Mouse (Mus musculus) MEL-GATA-1-ER (cell line): ENCODE data around the gene Bhlhe41.

ENCODE experiments used
- DNase-seq: peaks from one replicate; pipeline ENCODE4 v3.0.0-alpha.2; 2012; ENCODE audit warnings: low read depth; ENCODE audit errors: extremely low read depth

Gene Bhlhe41

DNA sequence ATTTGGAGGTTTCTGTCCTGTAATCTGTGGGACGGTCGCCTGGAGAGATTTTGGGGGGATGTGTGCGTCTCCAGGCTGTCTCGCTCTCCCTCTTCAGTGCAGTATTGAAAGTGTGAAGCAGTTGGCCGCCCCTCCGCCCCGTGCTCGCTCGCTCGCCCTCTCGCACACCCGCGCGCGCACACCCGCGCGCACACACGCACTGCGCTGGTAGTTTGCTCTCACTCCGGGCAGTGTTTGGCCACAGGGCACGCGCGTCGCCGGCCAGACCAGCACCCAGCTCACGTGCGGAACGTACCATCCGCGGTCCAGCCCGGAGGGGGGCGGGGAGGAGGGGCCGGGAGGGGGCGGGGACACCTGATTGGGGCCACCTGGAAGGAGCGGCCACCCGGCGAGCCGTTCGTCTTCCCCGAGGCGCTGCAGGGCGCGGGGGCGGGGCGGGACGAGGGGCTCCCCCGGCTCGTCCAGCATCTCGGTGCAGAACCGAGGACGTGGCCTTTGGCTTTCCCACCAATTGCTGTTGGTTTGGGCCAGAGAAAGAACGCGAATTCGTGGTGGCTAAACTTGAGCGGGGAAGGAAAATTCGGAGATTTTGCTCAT is at the start of gene Bhlhe41:
TSS of gene Bhlhe41 (minus strand) at position 270 of the 597 bp plus-strand sequence.
- no peak for DNase-seq

DNA sequence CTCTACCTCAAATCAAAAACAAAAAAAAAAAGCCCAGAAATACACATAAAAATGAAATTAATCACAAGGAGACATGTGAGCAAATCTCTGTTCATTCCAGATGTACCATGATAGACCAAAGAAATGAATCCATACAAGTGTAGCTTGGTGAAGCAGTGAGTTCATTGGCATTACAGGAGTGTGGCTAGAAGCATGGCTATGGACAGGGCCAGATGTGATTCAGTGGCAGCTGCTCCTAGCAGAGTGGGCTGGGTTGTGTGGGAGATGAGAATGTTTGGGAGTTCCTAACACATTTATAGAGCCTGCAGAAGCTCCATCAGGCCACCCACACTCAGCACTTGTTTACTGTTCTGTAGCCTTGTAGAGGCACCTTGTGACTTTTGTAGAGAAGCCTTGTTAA is 46.9 kb upstream of the Bhlhe41 start:
- DNase-seq, result no peak

DNA sequence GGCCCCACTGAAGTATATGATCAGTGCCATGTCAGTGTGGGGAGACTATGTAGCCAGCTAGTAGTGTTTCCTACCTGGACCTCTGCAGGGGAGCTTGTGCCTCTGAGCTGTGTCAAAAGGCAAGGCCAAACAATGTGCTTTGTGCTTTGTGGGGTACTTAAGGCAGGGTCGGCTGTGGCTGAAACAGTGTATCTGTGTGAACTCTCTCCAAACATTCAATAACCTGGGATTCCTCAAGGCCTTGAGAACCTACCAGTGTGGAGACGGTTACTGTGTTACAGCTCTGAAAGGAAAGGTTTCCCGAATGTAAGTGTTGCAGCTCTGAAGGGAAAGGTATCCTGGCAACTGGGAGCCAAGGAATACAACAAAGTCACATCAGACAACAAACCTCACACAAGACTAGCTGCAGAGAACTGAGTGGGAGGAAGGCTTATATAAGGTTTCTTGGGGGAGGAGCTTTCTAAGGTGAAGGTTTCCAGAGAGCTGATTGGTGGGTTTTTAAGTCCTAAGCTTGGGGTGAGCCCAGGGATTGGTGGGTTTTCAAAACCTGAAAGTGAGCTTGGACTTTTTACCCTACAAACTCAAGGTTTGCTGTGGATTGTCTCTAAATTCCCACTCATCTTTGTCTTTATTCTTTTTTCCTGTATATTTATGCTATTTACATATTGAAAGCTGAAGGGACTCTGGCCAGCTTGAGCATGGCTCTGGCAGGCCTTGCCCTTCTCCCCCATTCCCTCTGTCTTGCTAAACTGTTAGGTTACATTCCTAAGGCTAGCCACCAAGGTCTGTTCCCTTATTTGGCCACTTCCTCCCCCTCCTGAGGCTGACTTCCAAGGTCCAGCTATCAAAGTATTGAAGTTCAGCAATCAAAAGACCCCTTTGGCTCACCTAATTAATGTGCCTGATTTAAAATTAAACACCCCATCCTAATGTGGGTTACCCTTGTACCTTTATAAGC is 45.4 kb upstream of the Bhlhe41 start:
- no peak for DNase-seq

DNA sequence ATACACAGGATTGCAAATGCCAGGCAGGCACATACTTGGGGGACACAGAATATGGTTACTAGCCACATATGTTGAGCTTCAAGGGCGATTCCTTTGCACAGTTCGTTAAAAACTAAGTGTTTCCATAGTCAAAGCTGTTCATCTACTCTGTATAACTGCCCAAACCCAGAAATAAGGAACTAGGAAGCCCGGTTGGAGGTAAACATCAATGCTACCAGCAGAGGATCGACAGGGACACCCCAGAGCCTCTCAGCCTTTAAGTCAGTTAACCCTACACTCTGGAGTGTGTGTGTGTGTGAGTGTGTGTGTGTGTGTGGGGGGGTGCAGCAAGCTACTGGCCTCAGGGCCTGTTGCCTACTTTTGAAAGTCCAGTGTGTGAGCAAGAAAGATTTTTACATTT is 44.6 kb upstream of the Bhlhe41 start:
- no peak for DNase-seq

DNA sequence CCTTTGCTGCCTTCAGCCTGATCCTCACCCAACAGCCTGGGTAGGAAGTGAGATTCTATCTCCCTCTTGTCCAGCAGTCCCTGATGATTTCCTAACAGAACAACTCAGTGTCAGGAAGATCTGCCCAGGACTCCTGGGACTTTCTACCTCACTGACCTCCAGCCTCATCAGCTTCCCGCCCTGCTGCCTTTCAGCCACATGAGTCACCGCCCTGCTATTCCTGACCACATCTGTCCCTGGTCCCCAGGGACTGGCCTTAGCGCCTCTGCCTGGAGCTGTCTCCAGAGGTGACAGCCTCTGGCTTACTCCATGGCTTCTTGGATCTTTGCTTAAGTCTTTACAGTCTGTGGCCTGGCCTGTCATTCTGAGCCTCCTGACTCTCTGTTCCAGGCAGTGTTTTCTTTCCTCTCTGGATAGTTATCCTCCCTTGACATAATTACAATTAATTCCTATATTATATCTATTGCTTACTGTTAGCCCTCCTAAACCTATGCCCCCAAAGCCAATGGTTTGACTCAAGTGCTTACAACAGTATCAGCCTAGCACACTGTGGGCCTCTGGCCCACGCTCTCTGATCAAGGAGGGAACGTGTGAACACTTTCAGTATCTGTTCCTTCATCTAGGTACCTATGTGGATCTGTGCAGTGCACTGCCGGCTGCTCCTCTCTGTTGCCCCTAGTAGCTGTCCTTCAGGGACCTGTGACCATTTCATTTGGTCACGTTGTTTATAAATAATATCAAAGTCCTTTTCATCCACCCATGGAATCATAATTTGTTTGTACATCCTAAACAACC is 40.9 kb upstream of the Bhlhe41 start:
- DNase-seq, result no peak

DNA sequence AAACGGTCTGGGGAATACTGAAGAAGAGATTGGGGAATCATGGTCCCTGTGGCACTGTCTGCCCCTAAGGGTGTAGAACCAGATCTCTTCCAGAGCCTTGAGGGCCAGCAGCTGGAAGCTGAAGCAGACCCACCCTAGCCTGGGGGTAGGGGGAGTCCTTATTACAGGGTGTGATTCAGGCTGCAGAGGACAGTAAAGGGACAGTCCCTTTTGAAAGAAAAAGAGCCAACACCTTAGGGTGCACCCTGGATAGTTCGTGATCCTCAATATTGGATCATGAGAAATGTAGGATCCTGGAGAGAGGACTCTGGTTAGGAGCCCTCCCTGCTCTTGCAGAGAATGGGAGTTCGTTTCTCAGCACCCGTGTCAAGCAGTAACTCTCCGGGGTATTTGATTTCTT is 39.3 kb upstream of the Bhlhe41 start:
- no peak for DNase-seq

DNA sequence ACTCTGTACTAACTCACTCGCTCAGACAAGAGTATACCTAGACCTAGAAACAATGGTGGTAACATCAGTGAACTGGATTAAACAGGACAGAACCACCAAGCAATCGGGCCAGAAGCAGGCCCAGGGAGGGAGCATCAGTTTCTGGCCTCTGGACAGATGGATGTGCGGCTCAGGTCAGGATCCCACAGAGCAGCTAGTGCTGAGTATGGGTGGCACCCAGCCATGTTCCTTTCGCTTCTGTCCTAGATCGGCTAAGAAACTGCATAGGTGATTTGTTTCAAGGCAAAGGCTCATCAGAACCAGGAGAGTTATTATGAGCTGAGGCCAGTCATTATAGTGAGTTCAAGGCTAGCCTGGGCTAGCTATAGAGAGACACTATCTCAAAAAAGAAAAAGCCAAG is 38.8 kb upstream of the Bhlhe41 start:
- no peak for DNase-seq

DNA sequence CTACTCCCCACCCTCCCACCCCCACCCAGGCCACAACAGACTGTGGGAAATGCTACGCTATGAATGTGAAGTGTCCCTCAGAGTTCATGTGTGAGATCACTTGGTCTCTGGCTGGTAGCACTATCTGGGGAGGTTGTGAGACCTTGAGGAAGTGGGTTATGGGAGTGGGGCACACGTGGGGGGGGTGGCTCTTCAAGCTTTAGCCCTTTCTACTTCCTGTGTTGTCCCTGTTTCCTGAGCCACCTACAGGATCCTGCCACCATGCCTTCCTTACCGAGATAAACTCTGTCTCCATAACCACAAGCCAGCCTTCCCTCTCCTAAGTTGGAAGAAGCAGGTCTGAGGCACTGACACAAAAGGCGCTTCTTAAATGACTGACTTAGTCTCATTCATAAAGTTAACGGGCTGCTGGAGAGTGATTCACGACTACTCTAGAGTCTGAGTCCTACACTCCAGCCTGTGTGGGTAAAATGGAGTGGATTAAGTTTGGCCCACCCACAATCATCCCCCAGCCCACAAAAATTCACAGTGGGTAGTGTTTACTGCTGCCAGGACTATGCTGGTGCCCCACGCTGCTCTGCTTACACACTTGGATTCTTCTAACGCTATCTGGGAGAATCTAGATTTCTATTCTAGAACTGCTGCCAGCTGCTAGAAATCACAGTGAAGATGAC is 29.4 kb upstream of the Bhlhe41 start:
- no peak for DNase-seq

DNA sequence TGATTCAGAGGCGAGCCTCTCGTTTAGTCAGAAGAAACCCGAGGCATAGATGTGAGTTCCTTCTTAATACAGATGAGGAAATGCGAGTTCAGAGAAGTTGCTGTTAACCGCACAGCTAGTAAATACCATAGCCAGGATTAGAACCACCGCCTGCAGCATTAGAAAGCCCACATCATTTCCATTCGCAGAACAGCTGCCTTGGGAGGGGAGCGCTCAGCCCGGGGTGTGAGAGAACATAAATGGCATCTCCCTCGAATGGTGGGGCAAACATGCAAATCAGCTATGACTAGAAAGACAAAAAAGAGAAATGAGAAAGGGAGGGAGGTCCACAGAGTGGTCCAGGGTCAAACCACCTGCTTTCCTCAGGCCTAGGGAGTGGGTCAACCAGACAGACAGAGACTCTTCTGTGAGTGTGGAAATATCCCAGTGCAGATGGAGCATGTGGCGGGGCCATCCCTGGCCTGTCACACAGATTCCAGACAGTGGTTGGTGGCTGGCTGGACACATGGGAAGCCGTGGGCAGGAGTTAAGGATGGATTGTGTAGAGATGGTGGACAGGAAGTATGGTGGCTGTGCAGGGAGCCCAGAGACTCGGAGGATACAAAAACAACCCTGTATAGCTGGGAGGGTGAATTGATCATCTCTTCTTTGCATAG is 28.1 kb upstream of the Bhlhe41 start:
- no peak for DNase-seq

DNA sequence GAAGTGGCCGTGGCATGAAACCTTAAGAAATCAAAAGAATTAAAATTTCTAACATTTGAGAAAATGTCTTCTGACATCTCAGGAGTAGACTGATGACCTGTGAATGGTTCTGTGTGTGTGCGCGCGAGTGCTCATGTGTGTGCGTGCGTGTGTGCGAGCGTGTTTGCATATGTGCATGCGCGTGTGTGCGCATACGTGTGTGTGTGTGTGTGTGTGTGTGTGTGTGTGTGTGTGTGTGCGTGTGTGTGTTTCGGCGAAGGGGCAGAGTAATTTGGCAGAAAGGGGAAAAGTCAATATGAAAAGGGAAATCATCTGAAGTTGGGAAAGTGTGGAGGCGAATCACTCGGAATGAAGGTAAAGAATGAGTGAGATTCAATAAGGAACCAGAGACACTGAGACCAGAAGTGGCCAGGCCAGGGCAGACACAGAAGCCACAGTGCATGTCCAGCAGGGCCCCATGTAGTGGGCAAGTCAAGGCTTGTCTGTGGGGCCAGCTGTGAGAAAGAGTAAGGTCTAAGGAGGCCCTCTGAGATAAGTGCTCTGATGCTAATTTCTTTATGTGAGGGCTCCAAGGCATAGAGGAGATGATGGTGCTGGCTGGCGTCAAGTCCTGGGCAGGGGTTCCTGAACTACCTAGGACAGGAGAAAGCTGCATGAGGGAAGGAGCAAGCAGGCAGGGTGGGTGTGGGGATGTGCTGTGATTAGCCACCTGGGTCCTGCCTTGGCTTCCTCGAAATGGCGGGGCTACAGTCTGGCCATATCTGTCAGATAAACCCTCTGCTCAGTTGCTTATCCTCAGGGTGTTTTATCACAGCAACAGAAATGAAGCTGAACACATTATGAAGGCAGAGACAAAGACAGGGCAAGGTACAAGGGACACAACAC is 27.3 kb upstream of the Bhlhe41 start:
- no peak for DNase-seq

DNA sequence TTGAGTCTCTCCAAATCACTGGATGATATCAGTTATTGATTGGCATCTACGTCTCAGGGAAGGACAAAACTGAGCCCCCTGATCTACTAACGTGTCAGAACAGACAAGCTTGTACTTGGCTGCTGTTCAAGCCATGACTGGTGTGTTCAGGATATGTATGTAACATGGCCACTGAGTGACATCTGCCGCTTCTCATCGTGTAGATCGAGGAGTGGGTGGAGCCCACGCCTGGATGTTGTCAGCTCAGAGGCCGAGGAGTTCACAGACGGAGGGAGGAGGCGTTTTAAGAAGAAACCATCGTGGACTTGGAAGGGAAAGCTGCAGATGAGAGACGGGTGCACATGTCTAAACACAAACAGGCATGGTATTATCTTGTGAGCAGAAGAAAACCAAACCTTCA is 26.6 kb upstream of the Bhlhe41 start:
- DNase-seq, result no peak

DNA sequence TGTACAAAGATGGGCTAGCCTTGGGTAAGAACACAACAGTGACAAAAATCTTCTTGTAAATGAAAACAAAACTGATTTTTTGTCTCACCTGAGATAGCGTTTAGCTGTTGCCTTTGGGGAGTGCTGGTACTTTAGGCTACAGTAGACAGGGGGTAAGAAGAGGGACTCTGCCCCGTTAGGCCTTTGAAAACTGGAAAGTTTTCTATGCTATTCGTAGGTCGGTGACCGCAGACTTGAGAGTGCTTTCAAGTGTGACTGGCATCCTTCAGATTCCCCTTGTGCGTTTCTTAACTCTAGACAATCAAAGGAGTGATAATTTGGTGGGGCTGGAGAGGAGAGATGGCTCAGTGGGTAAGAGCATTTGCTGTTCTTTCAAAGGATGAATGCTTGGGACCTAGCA is 22.4 kb upstream of the Bhlhe41 start:
- no peak for DNase-seq

DNA sequence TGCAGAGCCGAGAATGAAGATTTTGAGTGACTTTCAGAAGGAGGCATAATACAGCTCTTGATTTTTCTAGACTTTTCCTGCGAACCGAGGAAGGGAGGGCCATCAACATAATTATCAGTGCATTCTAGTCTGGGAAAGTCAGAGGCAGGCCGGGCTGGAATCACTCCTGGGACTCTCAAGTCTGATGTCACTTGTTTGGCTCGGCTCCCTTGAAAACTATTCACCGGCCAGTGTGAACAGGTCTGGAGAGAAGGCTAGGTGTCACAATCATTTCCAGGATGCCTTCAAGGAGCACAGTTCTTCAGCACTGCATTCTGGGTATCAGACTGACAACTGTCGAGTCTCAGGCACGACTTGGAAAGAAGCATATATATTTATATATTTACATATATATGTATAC is 20.9 kb upstream of the Bhlhe41 start:
- DNase-seq, result no peak

DNA sequence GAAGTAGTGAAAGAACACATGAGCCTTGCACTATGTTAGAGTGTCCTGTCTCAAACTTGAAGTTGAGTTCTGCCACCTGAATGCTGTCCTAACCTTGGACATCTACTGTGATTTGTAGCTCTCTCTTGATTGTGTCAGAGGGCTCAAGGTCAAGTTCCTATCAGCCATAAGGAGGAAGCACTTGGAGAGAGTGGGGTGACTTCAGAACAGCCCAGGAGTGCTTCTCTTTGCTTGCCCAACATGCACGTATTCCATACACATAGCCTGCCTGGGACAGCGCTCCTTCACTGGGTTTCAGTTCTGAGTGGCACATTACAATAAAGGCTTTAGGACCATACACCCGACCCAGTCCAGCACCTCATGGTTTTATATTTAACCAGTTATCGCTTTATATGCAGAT is 19.7 kb upstream of the Bhlhe41 start:
- DNase-seq, result no peak

DNA sequence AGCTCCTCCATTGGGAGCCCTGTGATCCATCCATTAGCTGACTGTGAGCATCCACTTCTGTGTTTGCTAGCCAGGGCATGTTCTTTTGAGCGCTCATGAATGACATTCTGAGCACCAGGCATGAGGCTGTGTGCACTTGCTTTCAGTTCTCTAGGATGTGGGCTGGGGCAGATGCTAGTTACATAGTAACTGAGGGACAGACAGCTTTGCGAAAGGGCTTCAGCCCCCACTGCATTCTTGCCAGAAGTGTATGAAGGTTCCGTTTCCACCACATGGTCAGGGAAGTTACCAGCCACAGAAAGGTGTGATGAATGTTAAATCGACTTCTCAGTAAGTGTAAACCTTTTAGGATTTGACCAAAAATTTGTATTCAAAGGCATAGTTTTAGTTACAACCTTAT is 18.3 kb upstream of the Bhlhe41 start:
- DNase-seq, result no peak

DNA sequence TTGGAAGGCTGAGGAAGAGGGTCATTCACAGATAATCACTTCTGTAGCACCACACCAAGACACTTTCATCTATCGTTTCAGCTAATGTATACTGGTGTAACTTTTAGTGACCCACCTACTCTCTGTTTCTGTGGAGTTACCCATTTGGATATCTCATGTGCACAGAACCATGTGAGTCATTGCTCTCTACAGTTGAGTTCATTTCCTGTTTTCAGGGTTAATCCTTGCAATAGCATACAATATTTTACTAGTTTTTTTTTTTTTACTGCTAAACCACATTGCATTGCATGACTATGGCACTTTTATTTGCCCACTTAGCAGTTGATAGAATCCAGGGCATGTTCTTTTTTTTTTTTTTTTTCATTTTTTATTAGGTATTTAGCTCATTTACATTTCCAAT is 17.7 kb upstream of the Bhlhe41 start:
- DNase-seq, result no peak

DNA sequence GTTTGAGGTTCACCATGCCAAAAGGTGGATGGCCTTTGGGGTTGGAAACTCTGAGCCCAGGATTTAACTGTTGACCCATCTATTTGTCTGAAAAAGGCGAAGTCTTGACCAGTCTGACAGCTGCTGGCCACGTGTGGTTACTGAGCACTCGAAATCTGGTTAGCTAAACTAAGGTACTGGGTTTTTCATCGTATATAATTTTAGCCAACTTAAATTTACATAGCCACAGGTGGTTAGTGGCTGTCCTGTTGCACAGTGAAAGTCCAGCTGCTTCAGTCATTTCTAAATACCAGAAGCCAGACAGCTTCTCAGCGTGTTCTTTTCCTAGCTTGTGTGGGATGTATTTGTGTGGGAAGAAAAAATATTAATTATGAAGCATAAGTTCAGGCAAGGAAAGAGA is 15.3 kb upstream of the Bhlhe41 start:
- DNase-seq, result no peak

DNA sequence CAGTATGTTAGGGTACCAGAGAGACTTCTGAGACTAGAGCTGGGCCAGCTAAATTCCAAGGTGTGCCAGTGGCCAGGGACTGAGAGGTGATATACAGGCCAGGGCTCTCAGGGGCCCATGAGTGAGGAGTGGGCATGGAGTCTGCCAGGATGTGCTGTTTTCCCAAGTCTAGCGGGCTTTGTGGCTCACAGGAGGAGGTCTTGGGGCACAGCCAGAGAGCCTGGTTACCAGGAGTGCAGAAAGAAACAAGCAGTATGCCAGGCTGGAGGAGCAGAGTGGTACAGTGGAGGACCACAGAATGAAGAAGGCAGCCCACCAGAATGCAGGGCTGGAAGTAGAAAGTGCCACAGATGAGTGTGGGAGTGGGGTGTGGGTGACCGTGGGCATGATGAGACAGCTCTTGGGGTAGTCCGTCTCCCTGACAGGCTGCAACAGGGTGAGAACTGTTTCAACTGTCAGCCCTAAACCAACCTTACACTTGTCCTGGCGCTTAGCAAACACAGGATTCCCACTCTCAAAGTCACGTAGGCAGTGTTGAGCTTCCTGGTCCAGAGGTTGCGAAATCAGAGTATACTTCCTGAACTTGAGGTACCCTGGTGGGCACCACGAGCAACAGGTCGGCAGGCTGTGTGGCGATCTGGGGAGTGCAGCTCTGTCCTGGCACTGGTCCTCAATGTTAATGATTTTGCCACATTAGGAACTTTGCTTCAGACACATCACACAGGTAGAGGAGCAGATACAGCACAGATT is 11.8 kb upstream of the Bhlhe41 start:
- DNase-seq, result no peak

DNA sequence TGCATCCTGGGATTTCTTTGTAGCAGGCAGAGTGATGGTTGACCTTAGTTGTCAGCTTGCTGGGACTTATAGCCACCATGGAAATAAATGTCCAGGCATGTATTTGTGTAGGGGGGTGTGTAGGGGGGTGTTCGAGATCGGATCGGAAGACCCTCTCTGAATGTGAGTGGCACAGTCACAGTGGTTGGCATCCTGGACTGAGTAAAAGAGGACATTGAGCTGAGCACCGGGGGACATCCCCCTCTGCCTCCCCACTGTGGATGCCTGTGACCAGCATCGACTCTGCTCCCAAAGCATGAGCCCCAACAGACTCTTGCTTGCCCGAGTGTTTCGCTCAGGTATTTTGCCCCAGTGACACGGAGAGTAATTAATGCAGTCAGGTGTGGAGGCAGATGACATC is 8.0 kb upstream of the Bhlhe41 start:
- DNase-seq, result no peak
